Mouse (Mus musculus) layer of hippocampus, adult 11-12 months (tissue): ENCODE results near the gene Wdr78.
A peak's percentile ranks its signal among the peaks of the same experiment; 100 is the strongest.

ENCODE experiments used
- DNase-seq: peaks from one replicate; pipeline ENCODE4 v3.0.0; 2022; ENCODE audit warnings: low spot score

Wdr78 gene

DNA sequence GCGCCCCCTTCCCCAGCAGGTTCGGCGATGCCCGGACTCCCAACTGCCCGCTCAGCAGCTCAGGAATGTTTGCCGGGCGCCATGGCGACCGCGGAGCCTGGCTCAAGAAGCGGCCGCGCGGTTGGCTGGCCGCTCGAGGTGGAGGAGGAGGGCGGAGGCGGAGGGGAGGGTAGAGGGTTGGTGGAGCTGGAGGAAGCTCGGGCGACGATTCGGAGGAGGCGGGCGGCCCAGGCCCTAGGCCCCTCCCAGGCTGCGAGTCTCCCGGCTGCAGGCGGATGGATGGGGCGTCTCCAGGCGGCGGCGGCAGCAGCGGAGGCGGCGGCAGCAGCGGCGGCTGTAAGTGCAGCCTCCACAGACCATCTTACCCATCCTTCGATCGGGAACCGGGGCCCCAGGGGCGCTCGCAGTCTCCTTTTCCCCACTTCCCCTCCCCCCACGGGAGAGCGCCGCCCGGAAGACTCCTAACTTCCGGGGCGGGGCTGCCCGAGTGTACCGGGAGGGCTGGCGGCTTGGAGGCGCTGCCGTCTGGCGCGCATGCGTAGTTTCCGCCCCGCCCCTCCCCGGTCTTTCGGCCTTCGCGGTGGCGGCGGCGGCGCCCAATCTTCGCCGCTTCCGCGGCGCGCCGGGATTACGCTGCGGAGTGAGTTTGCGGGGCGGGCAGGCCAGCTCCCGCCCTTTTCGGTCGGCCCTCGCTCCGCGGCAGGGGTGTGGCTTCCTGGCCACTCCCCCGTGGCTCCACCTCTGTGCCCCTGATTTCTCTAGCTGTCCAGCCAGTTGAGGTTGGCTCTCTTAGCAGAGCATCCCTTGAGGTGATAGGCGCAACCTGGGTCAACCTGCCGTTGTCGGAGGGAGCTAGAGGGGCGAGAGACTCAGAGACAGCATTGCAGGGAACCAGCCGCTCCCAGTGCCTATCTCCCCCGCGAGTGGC lies at the start of gene Wdr78, which contains the start of gene Mier1:
Gene Wdr78, minus strand, starts transcription at position 372 of the 928 bp plus-strand sequence.
Gene Mier1, plus strand, starts transcription at position 207 of the 928 bp plus-strand sequence.
- peak; percentile 94 for DNase-seq

DNA sequence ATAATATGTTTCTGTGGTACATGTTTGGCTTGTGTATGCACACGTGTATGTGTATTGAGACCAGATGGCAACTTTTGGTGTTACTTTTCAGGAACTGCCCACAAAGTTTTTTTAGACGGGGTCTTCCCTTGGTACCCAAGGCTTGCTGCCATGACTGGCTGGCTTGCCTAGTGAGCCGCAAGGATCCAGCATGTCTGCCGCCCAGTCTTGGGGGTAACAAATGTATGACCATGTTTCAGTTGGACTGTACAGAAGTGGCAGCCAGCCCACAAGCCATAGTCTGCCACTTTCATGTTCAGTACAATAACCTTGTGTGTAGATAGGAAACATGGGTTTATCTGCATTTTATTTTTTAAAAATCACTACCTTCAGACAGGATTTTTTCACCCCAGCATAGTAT lies 44.4 kb upstream of the Wdr78 start:
- no peak for DNase-seq

DNA sequence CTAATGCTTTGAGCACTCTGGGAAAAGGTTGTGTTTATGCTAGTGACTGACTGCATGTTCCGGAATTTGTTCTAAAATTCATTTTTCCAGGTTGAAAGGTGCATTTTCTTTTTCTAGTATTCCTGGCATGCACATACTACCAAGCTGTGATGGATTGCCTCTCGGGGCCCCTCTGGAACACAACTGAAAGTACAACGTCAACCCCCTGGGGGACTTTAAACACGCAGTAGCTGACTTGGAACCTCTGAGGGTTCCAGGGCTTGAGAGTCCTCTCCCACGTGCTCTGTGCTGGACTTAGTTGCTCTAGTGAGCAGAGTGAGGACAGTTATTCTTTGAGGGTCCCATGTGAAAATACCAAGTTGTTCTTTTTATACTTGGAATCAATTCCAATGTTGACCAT lies 37.6 kb upstream of the Wdr78 start:
- DNase-seq: no peak

DNA sequence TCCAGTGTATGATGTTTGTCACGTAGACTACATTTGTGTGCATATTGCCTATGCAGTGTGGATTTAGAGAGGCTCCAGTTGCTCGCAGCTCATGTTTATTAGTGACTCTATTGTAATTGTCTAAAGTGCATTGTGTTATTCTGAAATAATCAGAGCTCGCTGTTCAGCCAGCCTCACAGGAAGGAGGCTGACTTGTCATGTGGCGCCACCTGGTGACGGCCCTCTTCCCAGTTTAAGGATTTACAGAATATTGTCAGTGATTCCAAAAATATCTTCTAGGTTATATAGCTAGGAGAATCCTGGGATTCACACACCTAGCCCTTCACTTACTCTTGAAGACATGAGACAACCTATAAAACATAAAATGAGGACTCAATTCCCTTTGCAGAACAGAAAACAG lies 32.0 kb upstream of the Wdr78 start:
- peak; percentile 86 for DNase-seq

DNA sequence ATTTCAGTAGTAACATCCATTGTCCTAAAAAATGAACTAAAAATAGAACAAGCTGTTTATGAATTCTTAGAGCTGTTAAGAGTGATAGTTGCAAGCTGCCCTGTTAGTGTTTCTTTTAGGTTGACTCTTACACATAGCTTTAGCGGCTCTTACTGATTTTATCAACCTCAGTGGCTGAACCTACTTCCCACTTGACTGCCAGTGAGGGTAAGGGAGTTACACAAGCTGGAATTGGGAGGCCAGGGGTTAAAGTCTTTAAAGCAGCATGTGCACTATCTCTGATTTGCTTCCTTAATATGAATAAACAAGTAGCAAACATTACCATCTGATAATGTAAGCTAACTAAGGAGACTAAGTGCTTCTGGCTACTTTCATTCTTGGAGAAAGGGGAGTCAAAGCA lies 22.6 kb upstream of the Wdr78 start:
- DNase-seq: no peak

DNA sequence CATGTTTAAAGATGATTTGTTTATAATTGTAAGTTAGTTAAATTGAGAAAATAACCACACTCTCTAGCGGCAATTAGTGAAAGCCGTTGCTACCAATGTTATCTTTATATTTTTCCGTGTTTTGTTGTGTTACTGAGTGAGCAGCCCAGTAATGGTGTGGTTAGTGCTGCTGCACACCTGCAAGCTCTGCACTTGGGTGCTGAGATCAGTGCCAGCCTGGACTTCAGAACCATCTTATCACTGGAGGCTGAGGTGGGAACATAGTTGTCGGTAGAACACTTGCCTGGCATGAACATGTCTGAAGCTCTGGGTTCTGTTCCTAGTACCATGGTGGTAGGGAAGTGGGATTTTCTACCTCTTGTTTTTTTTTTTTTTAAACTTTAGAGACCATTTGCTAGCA lies 12.2 kb upstream of the Wdr78 start:
- DNase-seq: no peak

DNA sequence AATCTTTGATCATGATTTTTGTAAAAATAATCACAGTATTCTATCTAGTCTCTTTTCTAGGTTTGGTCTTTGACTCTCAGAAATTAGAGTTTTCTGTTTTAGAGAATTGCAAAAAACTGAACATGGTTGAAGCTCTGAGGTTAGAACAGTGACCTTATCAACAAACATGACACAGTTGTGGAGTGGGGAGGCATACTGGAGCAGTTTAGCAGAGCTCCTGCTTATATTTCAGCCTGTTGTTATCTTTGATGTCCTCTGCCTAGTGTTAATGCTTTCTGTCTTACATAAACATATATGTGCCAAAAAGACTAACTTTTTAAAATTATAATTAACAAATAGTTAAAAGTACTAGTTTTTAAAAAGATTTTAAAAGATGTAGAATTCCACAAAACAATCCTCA lies 9.3 kb upstream of the Wdr78 start:
- DNase-seq: no peak

DNA sequence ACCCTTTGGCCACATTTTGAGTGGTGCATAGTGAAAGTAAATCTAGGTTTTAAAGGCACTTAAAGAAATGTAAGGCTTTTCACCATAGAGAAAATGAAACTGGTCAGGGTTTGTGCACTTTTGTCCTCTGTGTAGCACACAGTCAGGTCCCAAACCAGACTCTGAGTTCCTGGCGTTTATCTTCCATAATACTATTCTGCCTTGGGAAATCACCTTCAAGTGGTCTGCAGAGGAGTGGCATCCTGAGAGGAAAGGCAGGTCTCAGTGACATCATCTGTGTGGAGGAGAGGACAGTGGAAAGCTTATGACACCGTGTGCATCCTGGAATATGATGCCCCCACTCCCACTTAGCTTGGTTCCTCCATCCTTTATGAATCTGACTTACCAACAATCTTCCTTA lies 8.7 kb upstream of the Wdr78 start:
- no peak for DNase-seq

DNA sequence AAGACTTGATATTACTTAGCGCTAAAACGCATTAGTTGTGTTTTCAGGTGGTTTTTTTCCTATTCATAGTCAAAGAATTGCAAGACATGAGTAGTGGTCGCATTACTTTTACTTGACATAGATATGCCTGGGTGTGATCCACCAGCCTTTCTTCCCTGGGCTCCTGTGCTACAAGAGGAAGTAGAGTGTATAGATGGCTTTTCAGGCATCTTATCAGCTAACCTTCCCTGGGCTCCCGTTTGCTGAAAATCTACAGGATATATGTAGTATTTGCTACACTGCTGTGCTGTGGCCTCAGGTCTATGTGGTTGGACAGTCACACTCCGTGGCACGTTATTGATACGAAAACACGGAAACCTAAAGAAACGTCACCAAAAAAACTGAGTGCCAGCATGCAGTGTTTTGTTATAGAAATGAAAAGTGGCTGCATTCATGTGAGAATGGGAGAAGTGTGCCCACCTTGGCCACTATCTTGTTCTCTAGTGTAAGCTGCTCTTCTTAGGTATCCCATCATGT lies 6.6 kb upstream of the Wdr78 start:
- no peak for DNase-seq

DNA sequence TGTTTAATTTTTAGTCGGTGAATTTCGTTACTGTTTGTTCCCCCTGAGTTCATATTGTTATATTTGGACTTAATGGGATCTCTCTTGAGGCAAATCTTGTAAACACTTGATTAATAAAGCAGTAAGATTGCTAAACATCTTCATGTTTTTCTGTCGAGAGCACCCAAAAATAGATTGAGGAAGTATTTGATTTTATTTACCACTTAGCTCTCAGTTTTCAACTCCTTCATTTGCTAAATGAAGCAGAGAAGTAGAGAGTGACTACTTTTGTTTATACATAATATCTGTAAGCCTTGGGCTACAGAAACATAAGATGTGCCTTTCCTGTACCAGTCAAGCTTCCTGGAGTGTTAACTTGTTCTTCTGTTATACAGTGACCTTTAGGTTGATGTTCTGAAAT lies 6.0 kb upstream of the Wdr78 start:
- DNase-seq: no peak

DNA sequence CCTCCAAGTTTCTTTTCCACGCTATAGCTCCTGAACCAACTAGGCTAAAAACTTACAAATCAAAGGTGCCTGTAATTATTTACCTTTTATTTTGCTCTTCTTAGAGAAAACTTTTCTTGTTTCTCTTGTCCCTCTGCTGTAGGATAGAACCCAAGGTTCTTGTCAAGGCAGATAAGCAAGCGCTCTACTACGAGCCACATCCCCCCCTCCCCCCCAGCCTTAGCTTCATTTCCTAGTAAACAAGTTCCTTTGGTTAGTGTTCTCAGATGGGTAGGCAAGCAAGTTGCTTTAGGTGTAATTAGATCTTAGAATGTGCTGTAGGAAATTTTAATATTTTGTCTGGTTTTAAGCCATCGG lies 5.7 kb upstream of the Wdr78 start:
- no peak for DNase-seq

DNA sequence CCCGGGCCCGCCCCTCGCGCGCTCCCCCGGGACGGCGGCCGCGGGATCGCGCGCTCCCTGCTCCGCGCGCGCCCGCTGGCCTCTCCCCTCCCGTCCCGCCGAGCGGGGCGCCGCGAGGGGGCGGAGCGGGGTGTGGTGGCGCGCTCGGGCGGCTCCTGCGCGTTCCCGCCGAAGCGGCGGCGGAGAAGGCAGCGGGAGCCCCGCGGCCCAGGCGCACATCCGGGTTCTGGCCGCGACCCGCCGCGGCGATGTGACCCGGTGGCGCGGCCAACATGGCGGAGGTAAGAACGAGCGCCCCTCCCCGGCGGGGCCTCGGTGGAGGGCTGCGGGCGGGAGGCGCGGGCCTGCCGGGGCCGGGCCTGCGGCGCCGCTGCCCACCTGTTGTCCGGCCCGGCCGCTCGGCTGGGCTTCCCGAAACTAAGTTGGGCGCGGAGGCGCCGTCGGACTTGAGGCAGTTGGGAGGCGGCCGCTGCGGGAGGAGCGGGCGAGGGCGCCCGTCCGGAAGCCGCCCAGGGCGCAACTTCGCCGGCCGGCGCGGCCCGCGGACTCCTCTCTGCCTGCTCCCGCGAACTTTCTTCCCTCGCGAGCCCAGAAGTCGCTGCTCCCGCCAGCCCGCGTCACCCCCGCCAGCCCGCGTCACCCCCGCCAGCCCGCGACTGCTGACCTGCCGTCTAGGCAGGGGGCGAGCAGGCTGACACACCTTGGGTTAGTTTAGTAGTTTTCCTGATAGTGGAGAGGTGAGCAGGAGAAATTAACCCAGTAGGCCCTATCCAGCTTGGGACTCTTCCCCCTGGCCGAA lies 5.1 kb upstream of the Wdr78 start:
- peak; percentile 72 for DNase-seq

DNA sequence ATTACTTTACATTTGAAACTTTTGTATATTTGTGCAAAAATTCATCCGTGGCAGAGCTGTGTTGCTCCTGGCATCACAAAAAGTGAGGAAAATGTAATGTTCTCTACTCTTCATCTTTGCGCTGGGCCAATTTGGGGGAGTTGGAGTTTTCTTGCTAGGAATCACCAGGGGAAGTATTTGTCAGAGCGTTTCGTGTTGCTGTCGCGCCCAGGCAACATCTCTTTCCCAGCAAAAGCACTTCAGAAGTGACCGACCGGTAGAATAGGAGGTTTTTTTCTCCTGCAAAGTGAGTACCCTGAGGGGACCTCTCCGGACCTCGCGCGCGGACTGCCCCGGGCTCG lies 4.5 kb upstream of the Wdr78 start:
- DNase-seq: no peak

DNA sequence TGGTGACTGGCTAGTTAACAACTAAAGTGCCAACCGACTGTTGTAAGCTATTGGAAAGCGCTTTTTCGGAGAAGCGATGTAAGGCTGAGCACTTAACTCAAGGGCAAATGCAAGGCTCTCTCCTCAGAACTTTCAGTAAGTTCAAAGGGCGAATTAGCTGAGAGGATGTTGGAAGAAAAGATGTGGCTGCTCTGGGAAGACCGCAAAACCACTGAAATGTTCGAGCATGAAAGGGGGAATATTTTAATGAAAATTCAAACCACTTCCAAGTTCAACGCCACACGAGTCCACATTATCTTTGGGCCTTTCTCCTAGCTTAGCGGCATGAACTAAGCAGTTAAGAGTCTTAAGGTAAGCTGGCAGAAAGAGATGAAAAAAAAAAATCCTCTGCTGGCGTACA lies 953 bp downstream of the Wdr78 start:
- DNase-seq: no peak

DNA sequence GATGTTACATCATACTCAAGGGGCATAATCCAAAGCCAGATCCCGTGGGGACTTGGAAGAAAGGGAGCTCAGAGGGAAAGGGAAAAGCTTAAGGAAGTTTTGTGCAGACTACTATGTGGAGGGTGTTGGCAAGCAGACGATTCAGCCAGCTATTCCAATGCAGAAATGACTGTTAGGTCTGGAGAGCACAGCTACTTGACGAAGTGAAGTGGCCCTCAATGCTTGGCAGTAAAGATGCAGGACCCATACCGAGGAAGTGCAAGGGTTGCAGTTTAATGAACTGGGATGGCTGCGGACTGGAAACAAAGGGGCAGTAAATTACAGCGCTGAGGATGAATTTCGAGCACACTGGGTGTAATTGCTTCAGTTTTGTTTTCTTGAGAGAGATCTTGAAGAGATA lies 1.7 kb downstream of the Wdr78 start:
- DNase-seq: no peak

DNA sequence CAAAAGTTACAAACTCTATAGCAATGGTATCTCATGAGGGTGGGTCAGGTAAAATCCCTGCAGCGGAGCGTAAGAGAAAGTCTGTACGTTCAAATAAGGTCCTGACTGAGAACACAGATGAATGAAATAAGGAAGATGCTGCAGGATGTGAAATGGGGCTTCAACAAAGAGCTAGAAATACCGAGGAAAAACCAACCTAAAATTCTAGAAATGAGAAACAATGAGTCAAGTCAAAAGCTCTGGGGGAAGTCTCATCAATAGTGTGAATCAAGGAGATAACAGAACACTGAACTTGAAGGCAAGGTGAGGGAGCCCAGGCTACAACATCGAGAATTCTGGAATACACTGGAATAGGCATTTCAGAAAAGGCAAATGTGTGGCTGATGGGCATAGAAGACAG lies 15.8 kb downstream of the Wdr78 start:
- no peak for DNase-seq

DNA sequence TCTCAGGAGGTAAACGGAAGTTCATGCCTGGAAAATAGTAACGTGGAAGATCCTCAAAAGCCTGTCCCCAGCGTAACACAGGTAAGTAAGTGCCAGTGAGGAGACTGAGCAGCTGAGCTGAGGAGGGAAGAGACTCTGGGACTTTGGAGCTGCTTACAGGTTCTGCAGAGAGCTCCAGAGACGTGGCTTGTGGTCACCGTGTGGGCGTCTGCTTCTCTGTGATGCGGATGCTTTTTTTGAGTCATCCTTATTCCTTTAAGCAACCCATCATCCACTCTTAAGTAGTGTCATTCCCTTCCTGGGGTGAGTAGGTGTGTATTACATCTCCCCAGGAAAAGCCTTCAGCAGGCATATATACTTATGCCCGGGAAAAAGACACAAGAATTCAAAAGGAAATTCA lies 18.4 kb downstream of the Wdr78 start:
- no peak for DNase-seq

DNA sequence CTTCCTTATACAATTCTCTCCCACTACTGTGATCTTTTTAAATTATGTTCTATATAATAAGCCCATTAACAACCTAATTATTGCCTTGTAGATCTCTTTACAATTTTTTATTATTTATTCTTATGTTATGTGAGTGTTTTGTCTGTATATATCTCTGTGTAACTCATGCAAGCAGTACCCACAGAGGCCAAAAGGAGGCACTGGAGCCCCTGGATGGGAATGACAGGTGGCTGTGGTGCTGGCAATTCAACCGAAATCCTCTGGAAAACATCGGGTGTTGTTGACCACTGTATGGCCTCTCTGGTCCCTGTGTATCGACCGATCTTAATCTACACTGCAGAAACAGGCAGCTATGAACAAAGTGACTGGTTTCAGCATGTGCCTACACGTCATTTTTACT lies 29.1 kb downstream of the Wdr78 start:
- DNase-seq: no peak

DNA sequence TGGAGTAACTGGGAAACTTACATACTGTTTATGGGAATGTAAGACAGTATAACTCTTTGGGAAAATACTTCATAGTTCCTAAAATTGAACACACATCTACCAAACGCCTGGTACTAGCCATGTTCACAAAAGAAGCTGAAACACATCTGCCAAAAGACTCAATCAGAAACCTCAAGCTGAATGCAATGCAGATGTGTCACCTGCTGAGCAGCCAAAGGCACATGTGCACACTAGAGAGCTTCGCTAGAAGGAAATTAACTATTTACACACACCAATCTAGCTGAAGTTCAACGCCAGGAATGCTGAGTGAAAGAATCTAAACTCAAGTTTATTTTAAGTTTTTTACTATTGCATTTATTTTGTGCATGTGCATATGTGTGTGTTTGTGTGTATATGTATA lies 43.7 kb downstream of the Wdr78 start:
- DNase-seq: no peak

DNA sequence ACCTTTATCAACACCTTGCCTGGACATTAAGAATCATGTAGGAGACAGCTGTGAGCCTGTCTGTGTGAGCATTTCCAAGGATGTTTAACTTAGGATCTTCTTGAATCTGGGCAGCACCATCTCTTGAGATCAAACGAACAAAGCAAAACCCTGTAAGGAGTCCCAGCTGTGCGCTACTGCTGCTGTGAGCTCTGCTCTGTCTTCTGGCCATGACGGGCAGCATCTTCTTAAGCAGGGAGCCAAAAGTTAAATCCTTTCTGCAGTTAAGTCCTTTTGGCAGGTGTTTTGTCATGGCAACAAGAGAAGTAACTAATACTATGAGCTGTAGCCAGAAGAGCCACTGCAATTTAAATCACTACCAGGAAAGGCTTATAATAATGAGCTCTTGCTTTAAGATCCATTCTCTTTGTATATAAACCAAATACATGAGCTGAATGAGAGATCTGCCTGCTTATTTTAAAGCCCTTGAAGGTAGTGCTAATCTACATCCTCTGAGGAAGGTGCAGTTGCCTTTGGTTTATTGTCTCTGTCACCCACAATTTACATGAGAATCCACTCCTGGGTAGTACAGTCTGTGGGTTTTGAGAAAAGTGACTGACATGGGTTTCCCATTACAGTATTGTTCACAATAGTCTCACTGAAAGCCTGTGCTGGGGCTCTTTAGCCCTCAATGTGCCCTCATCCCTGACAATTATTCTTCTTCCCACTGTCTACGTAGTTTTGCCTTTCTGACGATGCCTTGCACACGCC lies 46.3 kb downstream of the Wdr78 start:
- DNase-seq: no peak

DNA sequence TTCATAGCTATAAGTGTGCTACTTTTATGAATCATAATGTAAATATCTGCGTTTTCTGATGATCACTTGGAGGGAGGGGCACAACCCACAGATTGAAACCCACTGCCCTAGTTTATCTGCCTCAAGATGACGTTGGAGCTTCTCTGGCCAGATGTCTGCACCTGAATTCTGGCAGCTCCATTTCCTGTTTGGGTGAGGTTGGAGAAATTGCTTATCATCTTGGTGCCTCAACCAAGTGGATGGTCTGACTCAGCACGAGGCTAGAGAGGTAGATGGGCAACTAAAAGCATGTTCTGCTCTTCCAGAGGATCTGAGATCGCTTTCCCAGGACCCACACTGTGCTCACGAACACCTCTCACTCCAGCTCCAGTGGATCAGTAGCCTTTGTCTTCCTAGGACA lies 49.4 kb downstream of the Wdr78 start:
- no peak for DNase-seq

DNA sequence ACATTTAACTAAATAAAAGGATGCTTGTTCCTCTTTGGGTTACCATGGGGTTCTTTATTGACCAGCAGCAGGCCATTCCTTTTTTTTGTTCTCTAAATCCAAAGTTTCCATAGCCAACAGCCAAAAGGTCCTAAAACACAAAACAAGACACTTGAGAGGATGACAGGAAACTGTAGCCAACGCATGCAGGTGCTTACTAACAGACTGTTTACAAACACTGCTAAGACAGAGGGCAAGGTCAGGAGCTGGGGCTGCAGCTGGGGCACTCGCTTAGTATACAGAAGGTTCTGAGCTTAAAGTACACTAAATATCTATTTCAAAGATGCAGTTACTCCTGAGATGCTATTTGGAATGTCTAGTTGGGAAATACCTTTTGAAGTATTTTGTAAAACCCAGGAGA lies 49.9 kb downstream of the Wdr78 start:
- no peak for DNase-seq

DNA sequence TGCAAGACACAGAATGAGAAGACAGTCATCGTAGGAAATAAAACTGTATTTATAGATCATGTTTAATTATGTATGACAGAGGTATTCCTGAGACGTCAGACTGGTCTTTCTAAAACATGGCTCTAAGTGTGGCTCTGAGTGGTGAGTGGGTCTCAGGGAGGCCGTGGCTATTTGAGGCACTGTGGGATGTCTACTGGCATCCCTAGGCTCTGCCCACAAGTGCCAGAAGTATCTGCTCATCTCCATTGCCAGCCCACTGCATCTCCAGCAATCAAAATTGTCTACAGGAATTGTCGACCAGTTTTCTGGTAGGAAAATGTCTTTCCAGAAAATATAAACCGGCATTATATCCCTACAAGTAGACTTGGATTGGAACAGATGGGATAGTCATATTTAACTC lies 57.4 kb downstream of the Wdr78 start:
- DNase-seq: no peak
